Mouse (Mus musculus) forebrain, embryonic 15.5 days (tissue): Measurements from ENCODE around the gene Dtwd1. TPM values are rescaled to one million over a fixed set of nuclear protein-coding genes. Genes with fewer than 3 reads are reported as not detected.

Experiments used
- ATAC-seq: fragments of 200-750 bp; cut with Nextera tagmentation; replicated peaks from 2 replicates; pipeline ENCODE4 v1.8.0; 2017; ENCODE audit warnings: mild to moderate bottlenecking, moderate TSS enrichment, moderate library complexity
- H3K27ac ChIP-seq: fragments of 300-500 bp; sonication (generic); replicated peaks from 2 replicates; pipeline ENCODE4 v1.5.1; 2015; ENCODE audit warnings: mild to moderate bottlenecking, inconsistent platforms
- H3K27me3 ChIP-seq: fragments of 300-500 bp; sonication (generic); 2 replicates; pipeline ENCODE4 v1.6.1; 2015; ENCODE audit warnings: inconsistent platforms
- H3K36me3 ChIP-seq: fragments of 300-500 bp; sonication (generic); 2 replicates; pipeline ENCODE4 v1.6.1; 2015; ENCODE audit warnings: mild to moderate bottlenecking, inconsistent platforms
- H3K4me1 ChIP-seq: fragments of 300-500 bp; sonication (generic); 2 replicates; pipeline ENCODE4 v1.6.1; 2015; ENCODE audit warnings: inconsistent platforms
- H3K4me2 ChIP-seq: fragments of 300-500 bp; sonication (generic); replicated peaks from 2 replicates; pipeline ENCODE4 v1.6.1; 2015; ENCODE audit warnings: mild to moderate bottlenecking, inconsistent platforms
- H3K4me3 ChIP-seq: fragments of 300-500 bp; sonication (generic); 2 replicates; pipeline ENCODE4 v1.5.1; 2015; ENCODE audit warnings: mild to moderate bottlenecking, inconsistent platforms
- H3K9ac ChIP-seq: fragments of 300-500 bp; sonication (generic); replicated peaks from 2 replicates; pipeline ENCODE4 v1.6.1; 2015; ENCODE audit warnings: mild to moderate bottlenecking, inconsistent platforms
- H3K9me3 ChIP-seq: fragments of 300-500 bp; sonication (generic); 2 replicates; pipeline ENCODE4 v1.6.1; 2016; ENCODE audit warnings: inconsistent platforms
- WGBS: fragments of 180-500 bp; shearing (Covaris S2); methylation state at CpG from one replicate; pipeline ENCODE4 v1.1.7; 2015; ENCODE audit warnings: mixed read lengths; 5-methylcytosine and 5-hydroxymethylcytosine counted together
- polyA plus RNA-seq: library from polyadenylated mRNA; unstranded; fragments of >200 nt; fragmentation: Nextera tagmentation; extraction: Ambion mirVana; gene quantifications from 2 replicates; pipeline ENCODE4 v1.2.1, GENCODE M21; 2015

Gene Dtwd1
- polyA plus RNA-seq, result 21.7 and 21.9 TPM in 2 replicates

DNA sequence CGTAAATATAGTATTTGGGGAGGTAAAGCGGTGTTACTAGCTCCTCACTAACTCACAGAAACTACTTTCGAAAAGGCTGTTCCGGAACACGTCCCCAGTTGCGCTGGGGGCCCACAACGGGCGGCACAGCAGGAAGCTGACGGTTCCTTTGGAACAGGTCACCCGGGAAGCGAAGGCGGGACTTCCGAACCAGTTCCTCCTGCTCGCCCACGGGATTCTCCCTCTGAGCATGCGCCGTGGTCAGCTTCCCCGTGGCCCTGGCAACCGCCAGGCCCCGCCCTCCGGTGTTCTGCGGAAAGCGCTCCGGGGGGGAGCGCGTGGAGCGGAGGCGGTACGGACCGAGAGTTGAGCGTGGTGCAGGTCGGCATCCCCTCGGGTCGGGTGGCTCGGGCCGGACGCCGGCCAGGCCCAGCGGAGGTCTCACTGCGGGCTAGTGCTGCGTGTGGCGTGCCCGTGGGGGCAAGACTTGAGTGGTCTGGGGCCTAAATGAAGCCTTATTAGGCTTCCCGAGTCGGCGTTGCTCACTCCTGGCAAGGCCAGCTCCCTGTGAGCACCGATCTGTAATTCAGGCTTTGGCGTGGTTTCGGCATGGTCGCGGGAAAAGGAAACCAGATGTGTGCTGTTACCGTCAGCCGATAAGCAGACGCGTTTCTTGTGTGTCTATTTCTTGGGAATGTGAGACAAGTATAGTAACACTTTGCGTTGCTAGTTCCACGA, at the start of gene Dtwd1, which contains the start of gene Fam227b:
Gene Dtwd1, plus strand, starts transcription at position 287 of the 717 bp plus-strand sequence.
Gene Fam227b, minus strand, starts transcription at position 150 of the 717 bp plus-strand sequence.
- Histone ChIP-seq H3K9me3 (no peaks in the 10 kb centered on the region), H3K36me3 (0 out of 2 replicates have a peak, but pooled peaks cover 3% of the 10 kb centered on the region), H3K4me1 (peaks cover 12% of the 10 kb centered on the region), H3K27me3 (no peaks in the 10 kb centered on the region), H3K4me3 (peak within 1 kb of the TSS; percentile 81), H3K27ac (peak within 1 kb of the TSS; percentile 87), H3K9ac (peak within 1 kb of the TSS; percentile 79), H3K4me2 (peak within 1 kb of the TSS; percentile 51)
- ATAC-seq, result peak; percentile 100
- under 1% methylated on average over 57 of the region's 57 CpGs for WGBS

DNA sequence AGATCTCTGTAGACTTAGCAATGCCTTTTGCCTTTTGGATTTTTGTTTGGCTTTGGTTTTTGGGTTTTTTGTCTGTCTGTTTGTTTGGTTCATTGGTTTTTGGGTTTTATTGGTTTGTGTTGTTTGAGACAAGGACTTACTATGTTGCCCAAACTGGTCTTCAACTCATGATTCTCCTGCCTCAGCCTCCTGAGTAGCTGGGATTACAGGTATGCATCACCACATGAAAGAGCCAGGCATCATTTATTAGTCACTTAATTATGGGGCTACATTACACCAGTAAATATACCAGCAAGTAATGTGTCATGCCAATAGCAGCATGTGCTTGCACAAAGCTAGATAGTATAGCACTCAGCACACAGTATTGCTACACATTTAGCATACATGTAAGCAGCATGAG, 4.2 kb upstream of the Dtwd1 start:
- H3K36me3 ChIP-seq, result no peaks in the 10 kb centered on the region
- ATAC-seq, result no peak
- H3K27me3 ChIP-seq, result no peaks in the 10 kb centered on the region
- no peak overlapping the region for H3K4me3 ChIP-seq
- H3K4me2 ChIP-seq, result no peak overlapping the region
- H3K9ac ChIP-seq, result no peak overlapping the region
- H3K4me1 ChIP-seq, result peaks cover 1% of the 10 kb centered on the region
- H3K27ac ChIP-seq, result no peak overlapping the region
- no peaks in the 10 kb centered on the region for H3K9me3 ChIP-seq

DNA sequence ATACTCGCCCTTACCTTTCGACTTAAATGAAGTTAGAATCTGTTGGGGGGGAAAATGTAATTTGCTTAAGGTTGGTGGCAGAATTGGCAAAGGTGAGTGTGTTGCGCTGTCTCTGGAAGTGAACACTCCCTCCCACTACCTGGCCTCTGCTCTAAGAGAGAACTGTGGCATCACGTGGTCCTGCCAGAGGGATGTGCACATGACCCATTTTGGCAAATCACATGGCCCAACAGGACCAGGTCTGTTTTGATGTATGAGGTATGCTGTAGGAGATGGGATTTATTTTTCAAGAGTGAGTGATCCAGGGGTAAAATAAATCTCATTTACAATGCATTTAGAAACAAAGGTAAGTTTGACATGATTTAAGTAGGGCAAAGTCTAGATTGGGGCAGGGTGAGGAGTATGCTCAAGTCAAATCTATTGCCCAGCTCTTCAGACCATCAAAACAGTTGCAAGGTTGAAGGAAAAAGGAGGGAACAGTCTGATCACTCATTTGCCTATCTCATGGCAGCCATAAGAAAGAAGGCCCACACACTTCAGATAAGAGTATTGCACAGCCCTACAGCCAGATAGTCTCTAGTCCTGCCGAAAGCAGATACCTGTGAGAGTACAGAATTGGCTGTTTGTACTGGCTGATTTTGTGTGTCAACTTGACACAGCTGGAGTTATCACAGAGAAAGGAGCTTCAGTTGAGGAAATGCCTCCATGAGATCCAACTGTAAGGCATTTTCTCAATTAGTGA, 13.5 kb downstream of the Dtwd1 start:
- Histone ChIP-seq H3K36me3 (peaks cover 35% of the 10 kb centered on the region), H3K4me2 (no peak overlapping the region), H3K9ac (no peak overlapping the region), H3K27me3 (no peaks in the 10 kb centered on the region), H3K9me3 (no peaks in the 10 kb centered on the region), H3K4me3 (no peak overlapping the region), H3K27ac (no peak overlapping the region), H3K4me1 (no peaks in the 10 kb centered on the region)
- no peak for ATAC-seq
- 91% methylated on average over 5 of the region's 5 CpGs for WGBS

DNA sequence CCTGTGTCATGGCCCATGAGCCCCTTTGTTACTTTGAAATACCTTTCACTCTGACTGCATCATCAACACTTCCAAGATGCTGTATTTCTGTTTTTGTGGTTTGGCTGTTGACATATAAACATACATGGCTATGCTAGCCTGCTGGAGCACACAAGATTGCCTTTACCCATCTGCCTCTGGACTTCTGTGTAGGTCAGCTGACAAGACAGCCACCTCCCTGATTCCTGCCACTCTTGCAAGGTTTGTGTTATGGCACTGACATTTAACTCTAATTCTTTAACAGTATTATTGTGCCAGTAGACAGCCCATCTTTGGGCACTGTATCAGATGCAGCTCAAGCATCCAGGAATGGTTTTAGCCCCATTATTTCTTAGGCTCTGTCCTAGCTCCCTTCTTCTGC, 14.4 kb downstream of the Dtwd1 start:
- Histone ChIP-seq H3K27me3 (no peaks in the 10 kb centered on the region), H3K4me3 (no peak overlapping the region), H3K4me1 (no peaks in the 10 kb centered on the region), H3K27ac (no peak overlapping the region), H3K9ac (no peak overlapping the region), H3K4me2 (no peak overlapping the region), H3K9me3 (no peaks in the 10 kb centered on the region), H3K36me3 (peaks cover 26% of the 10 kb centered on the region)
- no peak for ATAC-seq

DNA sequence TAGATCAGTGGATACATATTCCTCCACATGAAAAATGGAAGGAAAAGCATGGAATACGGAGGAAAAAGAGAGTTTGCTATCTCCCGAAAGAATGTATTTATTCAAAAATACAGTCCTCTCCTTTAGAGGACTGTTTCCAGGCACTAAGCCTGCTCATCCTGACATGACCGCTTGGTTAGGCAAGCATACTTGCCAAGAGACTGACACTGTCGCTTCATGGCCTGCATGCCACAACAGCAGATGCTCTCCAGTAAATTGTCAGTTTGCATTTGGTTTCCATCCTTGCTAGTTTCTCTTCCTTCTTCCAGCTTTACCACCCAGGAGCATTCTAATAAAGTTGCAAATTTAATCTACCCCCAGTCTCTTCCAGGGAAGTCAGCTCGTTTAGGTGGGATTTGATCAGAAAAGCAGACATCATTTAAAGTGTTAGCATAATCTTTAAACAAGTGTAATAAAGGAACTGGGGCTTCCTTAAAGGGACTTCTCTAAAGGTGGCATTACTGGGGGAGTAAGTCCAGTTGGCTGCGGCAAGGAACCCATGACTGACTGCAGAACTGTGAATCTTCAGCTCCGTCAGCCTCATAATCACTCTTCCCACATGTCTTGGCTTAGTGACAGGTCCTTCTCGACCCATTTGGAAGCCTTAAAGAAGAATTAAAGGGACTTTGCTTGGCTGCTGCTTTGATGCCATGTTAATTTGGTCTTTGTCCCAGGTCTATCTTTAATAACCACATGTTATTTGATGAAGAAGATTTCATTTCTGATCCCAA, 15.1 kb downstream of the Dtwd1 start:
- Histone ChIP-seq H3K4me3 (no peak overlapping the region), H3K27ac (no peak overlapping the region), H3K4me1 (no peaks in the 10 kb centered on the region), H3K4me2 (no peak overlapping the region), H3K27me3 (no peaks in the 10 kb centered on the region), H3K9me3 (no peaks in the 10 kb centered on the region), H3K9ac (no peak overlapping the region), H3K36me3 (peaks cover 20% of the 10 kb centered on the region)
- ATAC-seq, result no peak
- 77% methylated on average over 8 of the region's 8 CpGs for WGBS

DNA sequence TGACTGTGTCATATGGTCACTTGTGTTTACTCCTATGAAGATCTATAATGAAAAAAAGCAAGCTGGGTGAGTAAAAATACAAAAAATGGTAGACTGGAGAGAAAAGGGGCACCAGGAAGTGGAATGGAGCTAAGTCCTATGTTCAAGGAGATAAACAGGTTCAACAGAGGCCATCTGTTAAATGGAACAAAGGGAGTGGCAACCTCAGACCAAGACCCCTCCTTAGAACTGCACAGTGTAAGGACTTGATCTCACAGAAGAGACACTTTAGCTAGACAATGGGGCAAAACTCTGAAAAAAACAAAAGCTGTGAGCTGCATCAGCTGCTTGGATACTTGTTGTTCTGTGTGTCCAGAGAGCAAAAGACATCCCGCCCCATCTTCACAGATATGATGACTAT, 19.5 kb downstream of the Dtwd1 start:
- no peaks in the 10 kb centered on the region for H3K4me1 ChIP-seq
- H3K9me3 ChIP-seq, result no peaks in the 10 kb centered on the region
- no peaks in the 10 kb centered on the region for H3K27me3 ChIP-seq
- H3K27ac ChIP-seq, result no peak overlapping the region
- whole genome bisulfite sequencing, result 100% methylated on average over 1 of the region's 1 CpGs
- no peaks in the 10 kb centered on the region; the same call in 1 of the 2 replicates for H3K36me3 ChIP-seq
- no peak overlapping the region for H3K4me3 ChIP-seq
- ATAC-seq, result no peak
- no peak overlapping the region for H3K9ac ChIP-seq
- H3K4me2 ChIP-seq, result no peak overlapping the region

DNA sequence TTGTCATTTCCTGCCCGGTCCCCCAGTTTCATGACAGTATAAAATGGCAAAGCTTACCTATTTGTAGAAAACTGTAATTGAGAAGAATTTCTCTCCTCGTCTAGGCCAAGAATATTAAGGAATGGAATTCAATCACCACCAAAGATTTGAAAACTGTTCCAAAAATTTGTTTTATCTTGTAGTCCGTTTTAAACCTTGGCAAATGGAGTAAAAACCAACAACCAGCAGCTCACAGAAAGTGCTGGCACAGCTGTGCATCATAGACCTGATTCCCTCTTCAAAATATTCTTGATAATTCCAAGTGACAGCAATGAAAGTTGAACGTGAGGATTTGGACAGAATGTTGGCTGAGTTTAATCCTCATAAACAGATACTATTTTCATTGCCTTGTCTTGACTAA, 39.4 kb downstream of the Dtwd1 start:
- Histone ChIP-seq H3K4me1 (no peaks in the 10 kb centered on the region), H3K4me2 (no peak overlapping the region), H3K27me3 (no peaks in the 10 kb centered on the region), H3K9me3 (no peaks in the 10 kb centered on the region), H3K27ac (no peak overlapping the region), H3K4me3 (no peak overlapping the region), H3K9ac (no peak overlapping the region), H3K36me3 (no peaks in the 10 kb centered on the region)
- ATAC-seq, result no peak
- WGBS, result 79% methylated on average over 4 of the region's 4 CpGs

DNA sequence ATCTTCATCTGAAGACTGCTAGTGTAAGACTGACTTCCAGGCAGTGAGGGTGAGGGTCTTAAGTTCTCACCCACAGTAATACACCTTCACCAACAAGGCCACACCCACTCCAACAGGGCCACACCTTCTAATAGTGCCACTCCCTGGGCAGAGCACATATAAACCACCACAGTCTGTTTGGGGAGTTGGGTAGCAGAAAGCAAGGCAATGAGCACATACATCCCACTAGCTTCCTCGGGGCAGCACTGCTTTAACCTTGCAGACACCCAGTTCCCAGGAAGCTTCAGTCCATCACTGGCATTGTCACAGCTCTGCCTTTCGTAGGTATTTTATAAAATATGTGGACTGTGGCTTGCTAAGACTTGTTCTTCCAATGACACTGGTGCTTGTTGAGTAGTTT, 40.2 kb downstream of the Dtwd1 start:
- no peaks in the 10 kb centered on the region for H3K36me3 ChIP-seq
- no peak overlapping the region for H3K9ac ChIP-seq
- WGBS, result 84% methylated on average over 2 of the region's 2 CpGs
- H3K4me1 ChIP-seq, result no peaks in the 10 kb centered on the region
- no peak overlapping the region for H3K27ac ChIP-seq
- no peak overlapping the region for H3K4me2 ChIP-seq
- no peaks in the 10 kb centered on the region for H3K9me3 ChIP-seq
- no peak overlapping the region for H3K4me3 ChIP-seq
- H3K27me3 ChIP-seq, result no peaks in the 10 kb centered on the region
- ATAC-seq, result no peak

DNA sequence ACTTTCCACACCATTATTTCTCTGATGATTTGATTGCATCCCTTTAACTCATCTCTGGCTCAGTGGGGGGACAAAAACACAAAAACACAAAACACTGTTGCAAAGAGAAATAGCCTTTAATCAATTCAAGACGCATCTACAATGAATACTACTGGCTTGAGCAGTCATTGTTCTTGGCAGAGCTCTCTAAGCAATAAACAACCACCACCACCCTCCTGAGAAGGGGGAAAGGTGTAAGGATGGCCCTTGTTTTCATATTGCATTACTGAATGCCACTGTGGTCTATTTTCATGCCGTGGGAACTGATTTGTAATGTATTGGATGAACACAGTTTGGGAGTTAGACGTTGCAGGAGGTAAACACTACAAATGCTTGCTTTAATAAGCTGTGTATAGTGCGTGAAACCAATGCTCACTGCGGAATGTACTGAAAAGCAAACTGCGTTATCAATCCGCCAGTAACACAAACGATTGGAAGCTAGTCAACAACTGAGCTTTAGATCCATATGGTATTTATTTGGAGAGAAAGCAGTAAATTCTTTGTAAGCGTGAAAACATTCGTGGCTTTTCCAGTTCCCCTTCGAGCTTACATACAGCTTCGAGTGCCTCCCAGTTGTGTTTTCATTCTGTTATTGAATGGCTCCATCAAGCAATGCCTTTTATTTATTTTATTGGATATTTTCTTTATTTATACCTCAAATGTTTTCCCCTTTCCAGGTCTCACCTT, 43.9 kb downstream of the Dtwd1 start:
- Histone ChIP-seq H3K9me3 (no peaks in the 10 kb centered on the region), H3K4me3 (no peak overlapping the region), H3K36me3 (no peaks in the 10 kb centered on the region), H3K9ac (no peak overlapping the region), H3K27ac (no peak overlapping the region), H3K4me1 (no peaks in the 10 kb centered on the region), H3K4me2 (no peak overlapping the region), H3K27me3 (no peaks in the 10 kb centered on the region)
- 56% methylated on average over 12 of the region's 12 CpGs for WGBS
- no peak for ATAC-seq

DNA sequence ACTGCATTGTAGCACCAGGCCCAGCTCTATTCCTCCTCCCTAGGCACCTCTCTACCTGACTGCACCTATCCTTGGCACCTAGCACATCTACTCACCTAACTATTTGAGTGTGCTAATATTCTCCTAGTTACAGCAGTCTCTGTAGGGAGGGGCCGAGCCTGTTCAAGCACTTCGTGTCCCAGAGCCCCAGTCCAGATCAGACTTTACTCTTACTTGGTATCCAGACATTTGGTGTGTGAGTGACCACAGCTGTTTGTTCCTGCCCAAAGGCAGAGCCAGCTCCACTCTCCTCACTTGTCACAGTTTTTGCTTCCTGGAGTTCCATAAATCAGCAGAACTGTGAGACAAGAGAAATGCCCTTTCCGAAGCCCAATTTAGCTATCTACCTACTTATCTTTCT, 47.0 kb downstream of the Dtwd1 start:
- no peaks in the 10 kb centered on the region for H3K9me3 ChIP-seq
- H3K27ac ChIP-seq, result no peak overlapping the region
- no peaks in the 10 kb centered on the region for H3K27me3 ChIP-seq
- H3K4me1 ChIP-seq, result no peaks in the 10 kb centered on the region
- no peak overlapping the region for H3K4me2 ChIP-seq
- no peak overlapping the region for H3K4me3 ChIP-seq
- 95% methylated on average over 3 of the region's 3 CpGs for WGBS
- H3K36me3 ChIP-seq, result no peaks in the 10 kb centered on the region
- no peak overlapping the region for H3K9ac ChIP-seq
- no peak for ATAC-seq

DNA sequence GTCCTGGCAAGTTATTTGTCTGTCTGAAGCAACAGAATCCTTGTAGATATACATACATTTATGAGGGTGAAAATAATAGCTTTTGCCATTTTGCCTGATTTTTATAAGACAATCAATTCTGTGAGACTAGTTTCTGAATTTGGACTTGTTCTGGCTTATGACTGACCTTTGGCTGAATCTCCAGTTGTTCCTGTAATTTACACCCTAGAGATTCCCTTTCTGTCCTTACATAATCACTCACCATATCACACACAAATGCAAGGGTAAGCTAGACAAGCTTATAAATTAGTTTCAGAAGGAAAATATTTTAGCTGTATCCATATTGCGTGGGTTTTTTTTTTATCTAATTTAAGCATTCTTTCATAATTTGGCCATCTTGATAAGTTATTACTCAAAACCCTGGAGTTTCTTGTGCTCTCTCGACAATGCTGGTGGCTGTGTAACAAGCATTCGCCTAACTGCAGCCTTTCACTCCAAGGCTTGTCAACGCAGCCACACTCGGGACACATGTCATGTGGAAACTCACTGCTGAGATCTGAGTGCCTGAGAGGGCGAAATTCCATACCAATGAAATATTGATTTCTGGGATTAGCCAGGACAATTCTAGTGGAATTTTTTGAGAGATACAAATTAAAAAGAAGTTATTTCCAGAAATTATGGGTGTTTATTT, 59.2 kb downstream of the Dtwd1 start:
- Histone ChIP-seq H3K27me3 (no peaks in the 10 kb centered on the region), H3K4me1 (no peaks in the 10 kb centered on the region), H3K9ac (no peak overlapping the region), H3K4me3 (no peak overlapping the region), H3K36me3 (no peaks in the 10 kb centered on the region), H3K9me3 (no peaks in the 10 kb centered on the region), H3K4me2 (no peak overlapping the region), H3K27ac (no peak overlapping the region)
- no peak for ATAC-seq
- WGBS, result 89% methylated on average over 6 of the region's 6 CpGs
